Mouse (Mus musculus) gastrocnemius, adult 2 months (tissue): ENCODE measurements around the gene Rhbg. TPM values are rescaled to one million over a fixed set of nuclear protein-coding genes. Genes with fewer than 3 reads are reported as not detected.

ENCODE experiments used
- DNase-seq: peaks from one replicate; pipeline ENCODE4 v3.0.0; 2022
- H3K27ac ChIP-seq: fragments of 200-600 bp; 2 replicates; pipeline ENCODE4 v1.8.1; 2022; ENCODE audit warnings: mild to moderate bottlenecking
- H3K4me3 ChIP-seq: fragments of 200-600 bp; 2 replicates; pipeline ENCODE4 v1.8.1; 2022; ENCODE audit warnings: mild to moderate bottlenecking, moderate library complexity
- CTCF ChIP-seq: fragments of 200-600 bp; IDR thresholded peaks from 2 replicates; pipeline ENCODE4 v1.8.1; 2022; ENCODE audit warnings: antibody characterized with exemption, mild to moderate bottlenecking, moderate library complexity
- intact Hi-C: fragments of 180-260 bp; cut with DNase I; formaldehyde crosslinking; loops from one replicate; pipeline ENCODE4 v1.15.1; 2025
- microRNA-seq: library from miRNA; unstranded; fragments of <30 nt; microRNA quantifications from one replicate; pipeline ENCODE4 v1.2.0, GENCODE M21; 2021
- total RNA-seq, 2 experiments: library from RNA; stranded (reverse); gene quantifications; 2 replicates each; pipeline ENCODE4 v1.2.3; 2021

Gene Rhbg
- total RNA-seq, 2 experiments from 2014 or later, result not detected

DNA sequence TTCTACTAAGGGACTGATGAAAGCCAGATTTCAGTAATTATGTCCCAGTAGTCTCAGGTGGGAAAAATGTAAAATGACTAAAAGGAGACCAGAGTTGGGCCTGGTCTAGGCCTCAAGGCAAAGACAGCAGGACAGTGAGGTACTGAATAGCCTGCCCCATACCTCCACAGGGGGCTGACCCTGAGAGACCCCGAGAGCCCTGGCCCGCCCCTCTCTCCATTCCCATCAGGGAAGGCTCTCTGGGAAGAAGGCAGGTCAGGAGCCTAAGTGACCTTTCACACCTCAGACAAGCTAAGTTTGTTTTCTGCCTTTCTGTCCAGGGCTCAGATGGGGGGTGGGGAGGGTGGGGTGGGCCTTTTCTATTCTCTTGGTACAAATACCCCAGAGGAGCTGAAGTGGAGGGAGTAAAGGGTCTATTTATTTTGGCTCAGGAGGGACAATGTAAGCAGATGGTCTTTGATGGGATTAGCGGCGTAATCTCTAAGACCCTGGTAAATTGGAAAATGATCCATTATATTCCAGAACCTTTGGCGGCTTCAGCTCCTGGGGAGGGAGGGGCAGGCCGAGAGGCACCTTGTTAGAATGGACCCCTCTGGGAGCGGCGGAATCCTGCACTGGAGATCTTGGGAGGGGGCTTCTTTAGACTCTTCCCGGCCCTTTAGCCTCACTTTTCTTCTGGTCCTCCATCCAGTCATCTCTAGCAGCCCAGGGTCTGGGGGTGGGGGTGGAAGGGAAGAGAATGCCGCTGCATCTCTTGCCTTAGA lies 56.6 kb downstream of the Rhbg start:
- TF ChIP-seq CTCF, result no peak
- no peak overlapping the region for H3K4me3 ChIP-seq
- no peak overlapping the region for H3K27ac ChIP-seq
- intact Hi-C loops, result no loop called here
- no peak for DNase-seq

Small RNAs within 50 kb of the gene (microRNA-seq; reads per million reads assigned to microRNA genes)
- not detected for gene Gm25641
- not detected for gene Mir3093
- not detected for gene Mir9-1

Other genes with a start within 250 kb of the Rhbg start
- gene Hapln2, start 227.1 kb downstream of the Rhbg start, total RNA-seq, result not detected
- 10 to 100 TPM; 17.9 to 19.6 TPM for gene Gpatch4, start 211.6 kb downstream of the Rhbg start, total RNA-seq
- gene Naxe, start 196.2 kb downstream of the Rhbg start, total RNA-seq, result 10 to 100 TPM; 37.9 to 52.0 TPM
- gene Ttc24, start 176.4 kb downstream of the Rhbg start, total RNA-seq, result not detected
- gene Iqgap3, start 172.7 kb downstream of the Rhbg start, total RNA-seq, result under 1 TPM; 0.15 to 0.20 TPM
- 100 to 1,000 TPM; 173 to 184 TPM for gene Mef2d, start 112.3 kb downstream of the Rhbg start, total RNA-seq
- gene Gm38392, start 32.5 kb upstream of the Rhbg start, total RNA-seq, result under 1 TPM; 0.74 to 0.95 TPM
- gene Tsacc, start 42.3 kb upstream of the Rhbg start, total RNA-seq, result 1 to 10 TPM; 5.4 to 7.3 TPM
- 100 to 1,000 TPM in 1 of 2 experiments, 10 to 100 TPM in 1; 96.7 to 119 TPM for gene Cct3, start 42.4 kb upstream of the Rhbg start, total RNA-seq
- 10 to 100 TPM; 39.0 to 39.8 TPM for gene Glmp, start 70.3 kb upstream of the Rhbg start, total RNA-seq
- gene Tmem79, start 81.4 kb upstream of the Rhbg start, total RNA-seq, result 1 to 10 TPM; 2.0 to 2.1 TPM
- 10 to 100 TPM; 38.1 to 48.2 TPM for gene Smg5, start 81.6 kb upstream of the Rhbg start, total RNA-seq
- under 1 TPM; 0.15 to 0.56 TPM for gene Paqr6, start 109.9 kb upstream of the Rhbg start, total RNA-seq
- not detected for gene Bglap3, start 118.0 kb upstream of the Rhbg start, total RNA-seq
- not detected for gene Bglap2, start 124.0 kb upstream of the Rhbg start, total RNA-seq
- gene Bglap, start 129.8 kb upstream of the Rhbg start, total RNA-seq, result not detected
- gene Pmf1, start 155.6 kb upstream of the Rhbg start, total RNA-seq, result 10 to 100 TPM; 16.2 to 19.7 TPM
- gene Slc25a44, start 170.4 kb upstream of the Rhbg start, total RNA-seq, result 10 to 100 TPM; 16.1 to 18.5 TPM
- gene Sema4a, start 206.5 kb upstream of the Rhbg start, total RNA-seq, result 1 to 10 TPM; 1.2 to 1.8 TPM